Mouse (Mus musculus) lung, postnatal 10 days (tissue): ENCODE measurements at regions not wholly inside any gene's neighbourhood (a gene's known extent, or its start where the extent isn't known, plus 50 kb on each side); places are given as distances from the start of the nearest gene placed in this dataset.

Experiments used
- DNase-seq: peaks from one replicate; pipeline ENCODE4 v3.0.0; 2021

GRCm38 (mm10) chr14:115017410-115018153, 74.4 kb upstream of the Gpc5 start:
- DNase-seq = peak; percentile 77

GRCm38 (mm10) chr14:115028011-115028410, 64.0 kb upstream of the Gpc5 start:
- DNase-seq = no peak

GRCm38 (mm10) chr14:115031734-115032133, 60.3 kb upstream of the Gpc5 start:
- no peak for DNase-seq

- no peak for DNase-seq
These were observed 58.5 kb upstream of the Gpc5 start for GRCm38 (mm10) chr14:115033375-115033969.

GRCm38 (mm10) chr14:115034718-115035437, 57.1 kb upstream of the Gpc5 start:
- no peak for DNase-seq

- DNase-seq = no peak
These were observed 54.8 kb upstream of the Gpc5 start for GRCm38 (mm10) chr14:115037086-115037793.

- DNase-seq = no peak
These were observed 53.2 kb upstream of the Gpc5 start for GRCm38 (mm10) chr14:115038788-115039187.

GRCm38 (mm10) chr14:115039524-115039923, 52.5 kb upstream of the Gpc5 start:
- no peak for DNase-seq

GRCm38 (mm10) chr14:115040091-115040571, 51.9 kb upstream of the Gpc5 start:
- no peak for DNase-seq

GRCm38 (mm10) chr14:115040578-115041206, 51.3 kb upstream of the Gpc5 start:
- peak; percentile 92 for DNase-seq

- peak; percentile 34 for DNase-seq
These were observed 50.5 kb upstream of the Gpc5 start for GRCm38 (mm10) chr14:115041336-115042054.

- peak; percentile 92 for DNase-seq
These were observed 49.9 kb upstream of the Gpc5 start for GRCm38 (mm10) chr14:115042055-115042564.
